Mouse (Mus musculus) kidney, embryonic 14.5 days (tissue): Measurements from ENCODE around the gene 2010300C02Rik. TPM values are rescaled to one million over a fixed set of nuclear protein-coding genes. Genes with fewer than 3 reads are reported as not detected.

ENCODE experiments used
- ATAC-seq: fragments of 200-750 bp; cut with Nextera tagmentation; 2 replicates; pipeline ENCODE4 v1.8.0; 2017; ENCODE audit warnings: moderate number of reproducible peaks, mild to moderate bottlenecking, moderate TSS enrichment, moderate library complexity; ENCODE audit not compliant: low FRiP score, low TSS enrichment
- H3K27ac ChIP-seq: fragments of 300-500 bp; sonication (generic); 2 replicates; pipeline ENCODE4 v1.5.1; 2014; ENCODE audit warnings: low read depth, mild to moderate bottlenecking, low read length, moderate library complexity, mixed read lengths
- H3K27me3 ChIP-seq: fragments of 300-500 bp; sonication (generic); 2 replicates; pipeline ENCODE4 v1.6.1; 2014; ENCODE audit warnings: mild to moderate bottlenecking, low read length; ENCODE audit not compliant: control insufficient read depth, insufficient read depth
- H3K36me3 ChIP-seq: fragments of 300-500 bp; sonication (generic); 2 replicates; pipeline ENCODE4 v1.6.1; 2014; ENCODE audit warnings: low read length, mixed read lengths; ENCODE audit not compliant: control insufficient read depth, insufficient read depth
- H3K4me1 ChIP-seq: fragments of 300-500 bp; sonication (generic); 2 replicates; pipeline ENCODE4 v1.6.1; 2014; ENCODE audit warnings: low read length, mixed read lengths; ENCODE audit not compliant: control insufficient read depth, insufficient read depth
- H3K4me2 ChIP-seq: fragments of 300-500 bp; sonication (generic); replicated peaks from 2 replicates; pipeline ENCODE4 v1.6.1; 2014; ENCODE audit warnings: low read depth, mild to moderate bottlenecking, low read length
- H3K4me3 ChIP-seq: fragments of 300-500 bp; sonication (generic); 2 replicates; pipeline ENCODE4 v1.5.1; 2014; ENCODE audit warnings: mild to moderate bottlenecking, low read length
- H3K9ac ChIP-seq: fragments of 300-500 bp; sonication (generic); 2 replicates; pipeline ENCODE4 v1.6.1; 2014; ENCODE audit warnings: low read depth, mild to moderate bottlenecking, low read length, moderate library complexity
- H3K9me3 ChIP-seq: fragments of 300-500 bp; sonication (generic); 2 replicates; pipeline ENCODE4 v1.6.1; 2016; ENCODE audit warnings: low read length; ENCODE audit not compliant: control insufficient read depth
- WGBS: fragments of 180-500 bp; shearing (Covaris S2); extraction: QIAGEN DNeasy Blood & Tissue Kit; methylation state at CpG from one replicate; pipeline ENCODE4 v1.1.7; 2014; 5-methylcytosine and 5-hydroxymethylcytosine counted together
- polyA plus RNA-seq: library from polyadenylated mRNA; unstranded; fragments of >200 nt; fragmentation: Nextera tagmentation; extraction: Ambion mirVana; gene quantifications from 2 replicates; pipeline ENCODE4 v1.2.1, GENCODE M21; 2014

Gene 2010300C02Rik
- polyA plus RNA-seq, 1 experiment from 2014 or later = 1.6 TPM

GRCm38 (mm10) chr1:37631456-37631855, 88.4 kb downstream of the 2010300C02Rik start:
- 81% methylated on average over 6 of the region's 6 CpGs for WGBS
- H3K9me3 ChIP-seq = no peaks in the 10 kb centered on the region
- H3K4me3 ChIP-seq = no peak overlapping the region
- H3K9ac ChIP-seq = no peak overlapping the region
- H3K27ac ChIP-seq = no peak overlapping the region
- H3K4me1 ChIP-seq = no peaks in the 10 kb centered on the region
- no peak overlapping the region for H3K4me2 ChIP-seq
- no peaks in the 10 kb centered on the region for H3K36me3 ChIP-seq
- H3K27me3 ChIP-seq = no peaks in the 10 kb centered on the region
- no peak for ATAC-seq

- WGBS = 72% methylated on average over 10 of the region's 10 CpGs
- Histone ChIP-seq H3K9me3 (no peaks in the 10 kb centered on the region), H3K4me3 (no peak overlapping the region), H3K27me3 (no peaks in the 10 kb centered on the region), H3K27ac (no peak overlapping the region), H3K4me2 (no peak overlapping the region), H3K36me3 (no peaks in the 10 kb centered on the region), H3K4me1 (no peaks in the 10 kb centered on the region), H3K9ac (no peak overlapping the region)
- no peak for ATAC-seq
Measured at GRCm38 (mm10) chr1:37630412-37631210, 89.3 kb downstream of the 2010300C02Rik start.

- Histone ChIP-seq H3K4me1 (no peaks in the 10 kb centered on the region), H3K9ac (no peak overlapping the region), H3K27ac (no peak overlapping the region), H3K4me2 (no peak overlapping the region), H3K27me3 (no peaks in the 10 kb centered on the region), H3K36me3 (no peaks in the 10 kb centered on the region), H3K4me3 (no peak overlapping the region), H3K9me3 (no peaks in the 10 kb centered on the region)
- WGBS = 93% methylated on average over 5 of the region's 5 CpGs
- no peak for ATAC-seq
Measured at GRCm38 (mm10) chr1:37629876-37630275, 90.0 kb downstream of the 2010300C02Rik start.

- no peaks in the 10 kb centered on the region for H3K27me3 ChIP-seq
- no peaks in the 10 kb centered on the region for H3K36me3 ChIP-seq
- H3K9me3 ChIP-seq = no peaks in the 10 kb centered on the region
- no peak overlapping the region for H3K4me3 ChIP-seq
- no peaks in the 10 kb centered on the region for H3K4me1 ChIP-seq
- ATAC-seq = no peak
- no peak overlapping the region for H3K9ac ChIP-seq
- H3K27ac ChIP-seq = no peak overlapping the region
- WGBS = 31% methylated on average over 6 of the region's 6 CpGs
- H3K4me2 ChIP-seq = no peak overlapping the region
Measured at GRCm38 (mm10) chr1:37628749-37629148, 91.1 kb downstream of the 2010300C02Rik start.

- Histone ChIP-seq H3K4me1 (0 out of 2 replicates have a peak, but pooled peaks cover 3% of the 10 kb centered on the region), H3K9me3 (no peaks in the 10 kb centered on the region), H3K4me3 (no peak overlapping the region), H3K4me2 (no peak overlapping the region), H3K9ac (no peak overlapping the region), H3K27ac (no peak overlapping the region), H3K27me3 (no peaks in the 10 kb centered on the region), H3K36me3 (no peaks in the 10 kb centered on the region)
- ATAC-seq = 0 out of 2 replicates have a peak, but pooled peaks have one; percentile 22
- WGBS = 87% methylated on average over 17 of the region's 17 CpGs
Measured at GRCm38 (mm10) chr1:37624185-37624584, 95.7 kb downstream of the 2010300C02Rik start.

GRCm38 (mm10) chr1:37622049-37622448, 97.8 kb downstream of the 2010300C02Rik start:
- H3K4me2 ChIP-seq = no peak overlapping the region
- H3K9me3 ChIP-seq = no peaks in the 10 kb centered on the region
- 39% methylated on average over 6 of the region's 6 CpGs for WGBS
- no peak overlapping the region for H3K27ac ChIP-seq
- H3K4me3 ChIP-seq = no peak overlapping the region
- ATAC-seq = peak; percentile 88
- no peaks in the 10 kb centered on the region for H3K27me3 ChIP-seq
- no peaks in the 10 kb centered on the region for H3K36me3 ChIP-seq
- H3K9ac ChIP-seq = no peak overlapping the region
- 0 out of 2 replicates have a peak, but pooled peaks cover 3% of the 10 kb centered on the region for H3K4me1 ChIP-seq

GRCm38 (mm10) chr1:37619542-37619941, 100.3 kb downstream of the 2010300C02Rik start:
- Histone ChIP-seq H3K4me3 (no peak overlapping the region), H3K4me2 (no peak overlapping the region), H3K27ac (no peak overlapping the region), H3K4me1 (peaks cover 11% of the 10 kb centered on the region), H3K9me3 (no peaks in the 10 kb centered on the region), H3K27me3 (no peaks in the 10 kb centered on the region), H3K9ac (no peak overlapping the region), H3K36me3 (no peaks in the 10 kb centered on the region)
- no peak for ATAC-seq
- 19% methylated on average over 1 of the region's 1 CpGs for WGBS

GRCm38 (mm10) chr1:37617047-37617446, 102.8 kb downstream of the 2010300C02Rik start:
- H3K27ac ChIP-seq = no peak overlapping the region
- no peaks in the 10 kb centered on the region for H3K36me3 ChIP-seq
- no peak for ATAC-seq

GRCm38 (mm10) chr1:37616569-37616968, 103.3 kb downstream of the 2010300C02Rik start:
- H3K4me2 ChIP-seq = no peak overlapping the region
- H3K27me3 ChIP-seq = no peaks in the 10 kb centered on the region
- WGBS = 10% methylated on average over 4 of the region's 4 CpGs
- no peaks in the 10 kb centered on the region for H3K36me3 ChIP-seq
- no peak overlapping the region for H3K9ac ChIP-seq
- ATAC-seq = peak; percentile 13; the same call in 1 of the 2 replicates
- no peaks in the 10 kb centered on the region for H3K9me3 ChIP-seq
- H3K4me3 ChIP-seq = no peak overlapping the region
- H3K27ac ChIP-seq = no peak overlapping the region
- H3K4me1 ChIP-seq = peaks cover 16% of the 10 kb centered on the region

More at GRCm38 (mm10) chr1:37617047-37617446, 102.8 kb downstream of the 2010300C02Rik start:
- Histone ChIP-seq H3K4me3 (no peak overlapping the region), H3K4me2 (no peak overlapping the region), H3K4me1 (peaks cover 14% of the 10 kb centered on the region), H3K27me3 (no peaks in the 10 kb centered on the region), H3K9me3 (no peaks in the 10 kb centered on the region), H3K9ac (no peak overlapping the region)
- WGBS = 67% methylated on average over 5 of the region's 5 CpGs
